Mouse (Mus musculus) embryo, embryonic 10 days (tissue): ENCODE measurements at regions not wholly inside any gene's neighbourhood (a gene's known extent, or its start where the extent isn't known, plus 50 kb on each side); places are given as distances from the start of the nearest gene placed in this dataset.

ENCODE experiments used
- DNase-seq: peaks from one replicate; pipeline ENCODE4 v3.0.0-alpha.2; 2015; ENCODE audit warnings: low spot score

- no peak for DNase-seq
Measured at GRCm38 (mm10) chr8:82702044-82702443, 71.9 kb downstream of the Zfp330 start.

DNA sequence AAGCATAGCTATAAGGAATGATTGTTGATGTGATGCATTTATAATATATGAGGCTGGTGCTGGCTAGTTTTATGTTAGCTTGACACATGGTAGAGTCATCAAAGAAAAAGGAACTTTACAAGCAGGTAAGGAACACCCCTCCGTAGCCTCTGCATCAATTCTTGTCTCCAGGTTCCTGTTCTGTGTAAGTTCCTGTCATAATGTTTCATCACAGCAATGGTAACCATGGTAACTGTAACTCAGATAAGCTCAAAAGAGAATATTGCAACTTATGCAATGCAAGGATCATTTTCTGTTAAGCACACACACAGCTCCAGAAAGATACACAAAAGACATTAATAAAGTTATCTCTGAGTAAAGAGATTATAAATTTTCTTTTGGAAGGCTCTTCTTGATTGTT, 73.5 kb downstream of the Zfp330 start:
- no peak for DNase-seq

GRCm38 (mm10) chr8:82699221-82699620, 74.7 kb downstream of the Zfp330 start:
- DNase-seq, result no peak

GRCm38 (mm10) chr8:82698071-82698470, 75.9 kb downstream of the Zfp330 start:
- DNase-seq, result no peak

GRCm38 (mm10) chr8:82693086-82693485, 80.9 kb downstream of the Zfp330 start:
- no peak for DNase-seq

DNA sequence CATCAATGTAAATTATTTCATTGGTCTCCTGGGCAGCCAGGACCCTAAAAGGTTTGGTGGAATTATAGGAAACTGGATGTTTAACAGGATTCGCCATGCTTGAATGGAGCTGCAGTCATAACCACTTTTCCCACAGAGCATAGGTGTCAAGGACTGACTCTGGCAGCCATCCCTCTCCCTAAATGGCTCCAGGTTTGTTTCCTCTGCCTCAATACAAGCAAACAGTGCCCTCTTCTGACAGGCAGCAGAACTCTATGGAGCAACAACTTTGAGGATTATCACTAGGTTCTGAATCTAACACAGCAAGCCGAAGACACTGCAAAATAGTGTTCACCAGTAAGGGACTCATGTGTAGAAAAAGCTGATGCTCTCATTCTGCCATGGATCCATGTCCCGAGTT, 84.6 kb downstream of the Zfp330 start:
- peak; percentile 63 for DNase-seq

GRCm38 (mm10) chr8:82685966-82686365, 88.0 kb downstream of the Zfp330 start:
- no peak for DNase-seq

DNA sequence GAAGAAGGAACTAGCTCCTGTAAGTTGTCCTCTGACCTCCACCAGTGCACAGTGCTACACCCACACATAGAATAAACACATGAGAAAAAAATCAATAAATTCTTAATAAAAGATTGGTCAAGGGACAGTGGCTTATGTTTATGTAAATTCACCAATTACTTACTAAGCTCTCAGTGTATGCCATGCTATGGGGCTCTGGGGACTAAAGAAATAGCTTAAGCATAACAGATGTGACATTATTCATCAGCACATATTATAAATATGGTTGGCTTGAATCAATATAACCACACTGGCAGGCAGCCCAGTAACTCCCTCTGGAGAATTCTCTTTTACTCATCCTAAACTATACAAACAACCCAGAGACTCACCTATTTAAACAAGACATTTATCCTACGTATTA, 95.2 kb downstream of the Zfp330 start:
- no peak for DNase-seq

DNA sequence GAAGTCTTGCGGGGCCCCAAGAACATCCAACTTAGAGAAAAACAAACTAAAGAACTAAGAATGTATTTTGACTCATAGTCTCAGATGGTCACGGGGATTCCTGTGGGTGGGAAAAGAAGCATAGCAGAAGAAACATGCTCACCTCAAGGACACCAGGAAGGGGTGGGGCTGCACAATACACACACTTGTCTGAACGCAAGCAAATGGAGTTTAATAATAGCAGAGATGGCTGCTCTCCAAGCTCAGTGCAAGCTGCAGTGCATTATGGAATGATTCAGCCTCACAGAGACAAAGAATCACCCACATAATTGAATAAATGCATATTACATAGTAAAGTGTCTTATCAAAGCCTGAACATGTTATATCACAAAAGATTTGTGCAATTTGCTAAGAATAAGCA, 96.2 kb downstream of the Zfp330 start:
- no peak for DNase-seq

- DNase-seq, result no peak
Measured at GRCm38 (mm10) chr8:82669241-82669640, 104.7 kb downstream of the Zfp330 start.

GRCm38 (mm10) chr8:82665131-82665530, 108.8 kb downstream of the Zfp330 start:
- no peak for DNase-seq

- no peak for DNase-seq
Measured at GRCm38 (mm10) chr8:82640502-82640901, 133.5 kb downstream of the Zfp330 start.

DNA sequence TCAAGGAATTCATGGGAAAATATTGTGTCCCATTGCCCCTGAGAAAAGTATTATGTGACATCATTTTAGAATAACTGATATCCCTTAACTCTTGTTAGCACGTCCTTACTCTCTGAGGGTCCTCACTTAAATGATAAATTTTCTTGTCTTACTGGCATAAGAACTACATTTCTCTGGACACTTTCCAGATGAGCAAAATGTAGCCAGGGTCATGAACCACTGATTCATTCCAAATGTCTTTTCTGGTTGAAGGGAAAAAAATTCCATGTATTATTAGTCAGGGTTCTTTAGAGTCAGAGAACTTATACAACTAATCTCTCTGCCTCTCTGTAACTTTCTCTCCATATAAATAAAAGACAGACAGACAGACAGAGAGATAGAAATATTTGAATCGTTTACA, 143.5 kb downstream of the Zfp330 start:
- DNase-seq, result no peak

DNA sequence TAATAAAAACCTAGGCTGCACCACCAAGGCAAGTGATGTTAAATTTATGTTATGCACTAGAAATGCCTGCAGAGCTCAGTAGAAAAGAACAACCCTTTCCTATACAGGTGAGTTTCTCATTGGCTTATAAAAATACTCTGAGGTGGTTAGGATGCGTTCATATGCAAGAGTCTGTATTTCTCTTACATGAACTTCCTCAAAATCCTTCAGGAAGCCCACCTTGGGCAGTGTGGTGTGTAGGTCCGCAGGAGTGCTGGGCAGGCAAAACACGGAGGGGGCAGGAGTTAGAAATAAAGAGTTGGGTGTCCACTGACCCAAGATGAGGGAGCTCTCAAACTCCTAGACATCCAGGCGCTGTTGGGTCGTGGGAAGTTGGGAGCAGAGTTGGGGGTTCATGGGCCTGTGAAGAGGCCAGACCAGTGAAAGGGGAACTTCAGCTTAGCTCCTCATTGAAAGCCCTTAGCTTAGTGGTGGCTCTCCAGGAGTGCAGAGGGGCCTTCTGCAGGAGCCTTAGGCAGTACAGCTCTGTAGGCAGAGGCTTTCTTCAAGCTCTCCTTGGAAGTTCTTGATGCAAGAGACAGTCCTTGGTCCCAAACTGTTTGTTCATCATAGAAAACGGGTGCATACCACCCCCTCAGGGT, 150.0 kb downstream of the Zfp330 start:
- DNase-seq, result no peak

DNA sequence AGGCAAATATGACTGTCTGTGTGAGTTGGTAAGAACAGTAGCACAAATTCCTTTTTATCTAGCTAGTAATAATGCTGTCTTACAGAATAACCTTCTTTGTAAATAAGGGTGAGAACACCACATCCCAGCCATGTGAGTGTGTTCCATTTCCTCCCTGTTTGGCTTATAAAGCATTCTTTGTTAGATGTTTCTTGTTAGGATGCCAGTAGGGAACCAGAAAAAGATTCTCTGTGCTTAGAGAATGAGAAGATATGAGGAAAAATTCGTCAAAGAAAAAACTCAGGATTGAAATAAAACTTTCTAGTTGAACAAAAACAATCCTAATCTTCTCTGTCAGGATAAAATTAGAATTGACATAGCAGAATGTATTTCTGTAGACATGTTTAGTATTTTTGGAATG, 155.3 kb downstream of the Zfp330 start:
- DNase-seq, result no peak

DNA sequence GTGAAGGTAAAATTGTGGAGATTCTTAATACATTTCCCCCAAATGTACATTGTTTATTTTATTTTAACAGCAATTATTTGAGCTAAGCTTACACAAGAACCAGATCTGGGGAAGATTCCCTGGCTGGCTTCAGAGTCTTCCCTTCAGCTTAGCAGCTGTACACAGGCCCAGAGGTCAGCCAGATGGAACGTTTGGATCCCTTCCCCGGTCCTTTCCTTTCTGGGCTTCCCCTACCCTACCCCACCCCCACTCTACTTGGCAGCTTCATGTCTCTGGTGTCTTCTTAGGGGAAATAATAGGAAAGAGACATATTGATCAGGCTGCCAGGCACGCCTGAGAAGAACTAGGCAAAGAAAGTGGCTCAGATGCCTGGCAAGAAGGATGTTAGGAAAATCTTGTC, 172.4 kb downstream of the Zfp330 start:
- DNase-seq, result no peak

- no peak for DNase-seq
Measured at GRCm38 (mm10) chr8:82573434-82573833, 170.4 kb upstream of the Il15 start.

DNA sequence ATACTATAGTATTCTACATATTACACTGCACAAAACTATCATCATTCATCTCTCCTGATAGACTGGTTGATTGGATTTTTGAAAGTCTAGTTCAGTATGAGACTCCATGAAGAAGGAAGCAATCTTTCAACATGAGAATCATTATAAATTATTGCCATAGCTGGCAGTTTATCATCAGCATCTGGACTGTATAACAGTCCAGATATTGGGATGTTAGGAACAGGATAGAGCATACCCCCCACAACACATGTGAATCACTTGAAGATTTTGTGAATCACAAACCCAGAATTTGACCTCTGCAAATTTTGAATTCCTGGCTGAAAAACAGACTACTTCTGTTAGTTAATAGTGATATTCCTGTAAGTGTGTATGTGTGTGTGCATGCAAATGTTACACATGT, 135.1 kb upstream of the Il15 start:
- no peak for DNase-seq

DNA sequence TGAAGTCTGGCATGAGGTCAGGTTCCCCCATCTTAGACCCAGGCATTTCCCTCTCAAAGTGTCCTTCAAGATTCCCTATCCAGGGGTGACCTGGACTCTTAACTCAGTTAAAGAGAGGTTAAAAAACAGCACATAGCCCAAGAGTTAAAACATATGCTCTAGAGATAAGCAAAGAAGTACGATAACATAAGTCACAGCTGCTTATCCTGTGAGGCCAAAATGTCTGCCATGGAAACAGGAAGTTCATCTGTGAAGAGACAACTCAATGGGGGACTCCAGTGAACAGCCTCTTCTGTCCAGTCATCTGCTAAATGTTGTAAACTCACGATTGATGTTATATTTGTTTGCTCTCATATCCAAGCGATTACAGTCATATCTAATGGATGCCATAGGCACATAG, 126.1 kb upstream of the Il15 start:
- DNase-seq, result no peak

DNA sequence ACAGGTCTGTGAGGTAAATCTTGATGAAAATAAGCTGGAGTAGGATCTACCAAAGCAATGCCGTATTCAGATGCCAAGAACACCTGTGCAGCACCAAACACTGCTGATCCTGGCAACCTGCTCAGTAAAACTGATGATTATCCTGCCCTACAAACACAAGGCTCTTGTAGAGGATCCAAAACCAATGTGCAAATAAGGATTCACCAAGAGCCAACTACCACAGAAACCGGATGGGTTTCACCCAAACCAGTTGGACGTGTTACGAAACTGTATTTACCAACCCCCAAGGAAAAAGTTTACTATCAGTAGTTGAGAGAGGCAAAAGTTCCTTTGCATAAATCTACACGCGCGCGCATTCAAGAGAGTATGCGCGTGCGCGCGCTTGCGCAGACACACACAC, 120.8 kb upstream of the Il15 start:
- DNase-seq, result no peak

- DNase-seq, result no peak
Measured at GRCm38 (mm10) chr8:82498496-82498895, 95.5 kb upstream of the Il15 start.

- peak; percentile 68 for DNase-seq
Measured at GRCm38 (mm10) chr8:82477856-82478255, 74.8 kb upstream of the Il15 start.

- no peak for DNase-seq
Measured at GRCm38 (mm10) chr8:82477426-82477769, 74.4 kb upstream of the Il15 start.

GRCm38 (mm10) chr8:82476708-82477425, 73.8 kb upstream of the Il15 start:
- peak; percentile 69 for DNase-seq
